Mouse (Mus musculus): Measurements from ENCODE around the gene Gramd1b. TPM values are rescaled to one million over a fixed set of nuclear protein-coding genes. Genes with fewer than 3 reads are reported as not detected.
"Not testable (repeated sequence)": the region's sequence is repeated elsewhere in the genome, so short reads cannot be mapped to it uniquely, and the experiment has no call there.

Gene Gramd1b
- total and polyA plus RNA-seq, 2 experiments from 2014 or later: 18.0 to 48.6 TPM

GRCm38 (mm10) chr9:40500691-40501090 is 30.5 kb downstream of the Gramd1b start:
- Histone ChIP-seq H3K9me3 (ENCODE audit: low read length) (no peaks in the 10 kb centered on the region), H3K4me2 (ENCODE audit: low read depth) (no peak overlapping the region), H3K36me3 (ENCODE audit: insufficient read depth) (no peaks in the 10 kb centered on the region), H3K9ac (no peak overlapping the region), H3K4me1 (ENCODE audit: insufficient read depth) (0 out of 2 replicates have a peak, but pooled peaks cover 3% of the 10 kb centered on the region), H3K4me3 (ENCODE audit: low read depth, low read length) (no peak overlapping the region), H3K27me3 (ENCODE audit: insufficient read depth, low read length) (no peaks in the 10 kb centered on the region), H3K27ac (ENCODE audit: low read depth, low read length) (no peak overlapping the region)
- TF ChIP-seq CTCF (IDR thresholded peaks at IDR 0.05; ENCODE audit: low read depth): no peak
- no peak for DNase-seq
- no peak for ATAC-seq

DNA sequence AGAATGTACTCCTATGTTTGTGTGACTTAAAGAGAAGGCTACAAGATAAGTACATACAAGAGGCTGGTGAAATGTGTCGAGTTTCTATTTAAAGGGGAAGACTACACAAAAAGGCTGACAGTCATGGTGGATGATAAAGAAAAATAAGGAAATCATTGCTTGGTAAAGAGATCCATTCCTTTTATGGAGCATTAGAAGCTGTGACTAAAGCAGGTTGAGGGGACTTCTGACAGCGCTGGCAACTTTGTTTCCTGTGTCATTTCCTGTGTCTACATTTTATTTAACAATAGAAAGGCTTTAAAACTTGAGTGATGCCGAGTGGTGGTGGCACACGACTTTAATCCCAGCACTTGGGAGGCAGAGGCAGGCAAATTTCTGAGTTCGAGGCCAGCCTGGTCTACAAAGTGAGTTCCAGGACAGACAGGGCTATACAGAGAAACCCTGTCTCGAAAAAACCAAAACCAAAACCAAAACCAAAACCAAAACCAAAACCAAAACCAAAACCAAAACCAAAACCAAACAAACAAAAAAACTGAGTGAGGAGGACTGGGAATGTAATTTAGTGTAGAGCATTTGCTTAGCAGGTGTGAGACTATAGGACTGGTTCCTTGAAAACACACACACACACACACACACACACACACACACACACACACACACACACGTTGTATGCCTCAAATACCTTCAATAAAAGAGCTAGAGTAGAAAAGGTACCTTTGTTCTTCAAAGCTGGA is 48.7 kb downstream of the Gramd1b start:
- not testable (repeated sequence) for H3K4me1 ChIP-seq (ENCODE audit: insufficient read depth); H3K4me2 ChIP-seq (ENCODE audit: low read depth); H3K9me3 ChIP-seq (ENCODE audit: low read length); H3K27me3 ChIP-seq (ENCODE audit: insufficient read depth, low read length); H3K27ac ChIP-seq (ENCODE audit: low read depth, low read length); DNase-seq; H3K9ac ChIP-seq; ATAC-seq; H3K36me3 ChIP-seq (ENCODE audit: insufficient read depth); H3K4me3 ChIP-seq (ENCODE audit: low read depth, low read length)
- 69% methylated on average over 7 of the region's 7 CpGs for WGBS

GRCm38 (mm10) chr9:40481271-40481670 is 49.9 kb downstream of the Gramd1b start:
- DNase-seq: no peak
- TF ChIP-seq CTCF (IDR thresholded peaks at IDR 0.05; ENCODE audit: low read depth): no peak

GRCm38 (mm10) chr9:40479333-40479732 is 51.9 kb downstream of the Gramd1b start:
- H3K4me1 ChIP-seq (ENCODE audit: insufficient read depth): no peaks in the 10 kb centered on the region
- no peak overlapping the region for H3K27ac ChIP-seq (ENCODE audit: low read depth, low read length)
- no peaks in the 10 kb centered on the region for H3K9me3 ChIP-seq (ENCODE audit: low read length)
- peak; percentile 47 for TF ChIP-seq CTCF (IDR thresholded peaks at IDR 0.05; ENCODE audit: low read depth)
- no peak for DNase-seq
- 51% methylated on average over 4 of the region's 4 CpGs for WGBS
- H3K36me3 ChIP-seq (ENCODE audit: insufficient read depth): no peaks in the 10 kb centered on the region
- H3K4me2 ChIP-seq (ENCODE audit: low read depth): no peak overlapping the region
- no peak overlapping the region for H3K9ac ChIP-seq
- ATAC-seq: no peak
- H3K4me3 ChIP-seq (ENCODE audit: low read depth, low read length): no peak overlapping the region
- H3K27me3 ChIP-seq (ENCODE audit: insufficient read depth, low read length): no peaks in the 10 kb centered on the region

More at GRCm38 (mm10) chr9:40481271-40481670, 49.9 kb downstream of the Gramd1b start:
- no peak overlapping the region for H3K4me2 ChIP-seq (ENCODE audit: low read depth)
- H3K27me3 ChIP-seq (ENCODE audit: insufficient read depth, low read length): no peaks in the 10 kb centered on the region
- WGBS: 61% methylated on average over 3 of the region's 3 CpGs
- H3K9ac ChIP-seq: no peak overlapping the region
- H3K4me3 ChIP-seq (ENCODE audit: low read depth, low read length): no peak overlapping the region
- H3K9me3 ChIP-seq (ENCODE audit: low read length): no peaks in the 10 kb centered on the region
- no peak overlapping the region for H3K27ac ChIP-seq (ENCODE audit: low read depth, low read length)
- H3K4me1 ChIP-seq (ENCODE audit: insufficient read depth): no peaks in the 10 kb centered on the region
- ATAC-seq: peak; percentile 29; the same call in 1 of the 2 replicates
- no peaks in the 10 kb centered on the region for H3K36me3 ChIP-seq (ENCODE audit: insufficient read depth)

- 84% methylated on average over 9 of the region's 9 CpGs for WGBS
- no peak for TF ChIP-seq CTCF (IDR thresholded peaks at IDR 0.05; ENCODE audit: low read depth)
- no peak overlapping the region for H3K9ac ChIP-seq
Observed at GRCm38 (mm10) chr9:40478146-40478900, 52.9 kb downstream of the Gramd1b start.

GRCm38 (mm10) chr9:40477611-40478010 is 53.6 kb downstream of the Gramd1b start:
- no peak overlapping the region for H3K27ac ChIP-seq (ENCODE audit: low read depth, low read length)
- no peak overlapping the region for H3K4me3 ChIP-seq (ENCODE audit: low read depth, low read length)
- H3K4me1 ChIP-seq (ENCODE audit: insufficient read depth): no peaks in the 10 kb centered on the region
- no peak overlapping the region for H3K4me2 ChIP-seq (ENCODE audit: low read depth)
- H3K36me3 ChIP-seq (ENCODE audit: insufficient read depth): no peaks in the 10 kb centered on the region
- no peak for TF ChIP-seq CTCF (IDR thresholded peaks at IDR 0.05; ENCODE audit: low read depth)
- H3K9ac ChIP-seq: no peak overlapping the region
- H3K27me3 ChIP-seq (ENCODE audit: insufficient read depth, low read length): no peaks in the 10 kb centered on the region
- H3K9me3 ChIP-seq (ENCODE audit: low read length): no peaks in the 10 kb centered on the region
- no peak for ATAC-seq
- 91% methylated on average over 2 of the region's 2 CpGs for WGBS
- no peak for DNase-seq

More at GRCm38 (mm10) chr9:40478146-40478900, 52.9 kb downstream of the Gramd1b start:
- no peaks in the 10 kb centered on the region for H3K27me3 ChIP-seq (ENCODE audit: insufficient read depth, low read length)
- no peak overlapping the region for H3K4me2 ChIP-seq (ENCODE audit: low read depth)
- ATAC-seq: no peak
- no peaks in the 10 kb centered on the region for H3K9me3 ChIP-seq (ENCODE audit: low read length)
- H3K4me1 ChIP-seq (ENCODE audit: insufficient read depth): no peaks in the 10 kb centered on the region
- no peak overlapping the region for H3K4me3 ChIP-seq (ENCODE audit: low read depth, low read length)
- no peaks in the 10 kb centered on the region for H3K36me3 ChIP-seq (ENCODE audit: insufficient read depth)
- DNase-seq: no peak
- H3K27ac ChIP-seq (ENCODE audit: low read depth, low read length): no peak overlapping the region

DNA sequence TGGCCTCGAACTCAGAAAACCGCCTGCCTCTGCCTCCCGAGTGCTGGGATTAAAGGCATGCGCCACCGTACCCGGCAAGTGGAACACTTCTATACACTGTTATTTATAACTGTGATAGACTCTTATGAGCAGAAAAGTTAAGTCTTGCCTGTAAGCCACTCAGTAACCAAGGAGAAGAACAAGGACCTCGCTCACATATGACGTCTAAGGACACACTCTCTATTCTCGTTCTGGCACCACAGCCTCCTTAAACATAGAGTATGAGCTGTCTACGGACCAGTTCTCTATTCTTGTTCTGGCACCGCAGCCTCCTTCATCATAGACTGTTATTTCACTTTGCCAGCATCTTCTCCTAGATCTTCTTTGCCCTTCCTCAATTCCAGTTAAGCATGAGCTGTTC is 55.1 kb downstream of the Gramd1b start:
- H3K27me3 ChIP-seq (ENCODE audit: insufficient read depth, low read length): no peaks in the 10 kb centered on the region
- 92% methylated on average over 11 of the region's 11 CpGs for WGBS
- no peak overlapping the region for H3K4me2 ChIP-seq (ENCODE audit: low read depth)
- no peaks in the 10 kb centered on the region for H3K9me3 ChIP-seq (ENCODE audit: low read length)
- H3K4me1 ChIP-seq (ENCODE audit: insufficient read depth): no peaks in the 10 kb centered on the region
- H3K27ac ChIP-seq (ENCODE audit: low read depth, low read length): no peak overlapping the region
- no peak for TF ChIP-seq CTCF (IDR thresholded peaks at IDR 0.05; ENCODE audit: low read depth)
- ATAC-seq (no peak), DNase-seq (no peak)
- no peak overlapping the region for H3K4me3 ChIP-seq (ENCODE audit: low read depth, low read length)
- no peak overlapping the region for H3K9ac ChIP-seq
- no peaks in the 10 kb centered on the region for H3K36me3 ChIP-seq (ENCODE audit: insufficient read depth)

Measured in forebrain, postnatal 0 days (tissue).